Mouse (Mus musculus): ENCODE measurements around the gene Zfp942.

The Zfp942 gene

DNA sequence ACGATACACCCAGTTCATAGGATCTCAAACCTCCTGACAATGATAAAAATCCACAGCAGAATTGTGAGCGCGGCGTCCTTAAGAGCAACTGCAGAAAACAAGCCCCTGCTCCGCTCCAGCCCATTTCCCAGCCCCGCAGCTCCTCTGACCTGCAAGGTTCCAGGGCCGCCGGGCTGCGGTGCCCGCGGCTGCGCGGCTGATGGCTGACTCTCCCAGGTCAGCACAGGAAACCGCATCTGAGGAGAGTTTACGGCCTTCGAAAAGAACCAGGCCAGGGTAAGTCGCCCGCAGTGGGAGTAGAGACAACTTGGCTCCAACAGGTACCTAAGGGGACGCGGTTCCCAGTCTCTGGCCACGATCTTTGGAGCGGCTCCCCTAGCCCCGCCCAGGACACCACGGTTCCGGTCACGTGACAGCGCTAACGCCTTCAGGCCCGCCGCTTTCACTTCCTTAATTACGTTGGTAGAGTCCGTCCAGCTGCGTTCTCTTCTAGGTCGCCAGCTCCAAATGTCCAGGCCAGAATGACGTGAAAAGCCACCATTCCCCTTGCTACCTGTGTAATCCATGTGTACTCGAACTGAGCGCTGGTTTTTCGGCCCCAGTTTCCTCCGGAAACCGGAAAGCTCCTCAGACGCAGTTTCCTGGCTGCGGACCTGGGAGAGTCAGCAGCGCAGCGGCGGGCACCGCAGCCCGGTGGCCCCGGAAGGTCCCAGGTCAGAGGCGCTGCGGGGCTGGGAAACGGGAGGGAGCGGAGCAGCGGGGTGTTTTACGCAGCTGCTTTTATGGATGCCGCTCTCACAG is at the start of gene Zfp942, which contains the start of gene Zfp943:
Zfp942 (minus strand) TSS at position 358 of the 801 bp plus-strand sequence.
Zfp943 (plus strand) TSS at position 446 of the 801 bp plus-strand sequence.
- DNase-seq = peak; percentile 71 to 74

DNA sequence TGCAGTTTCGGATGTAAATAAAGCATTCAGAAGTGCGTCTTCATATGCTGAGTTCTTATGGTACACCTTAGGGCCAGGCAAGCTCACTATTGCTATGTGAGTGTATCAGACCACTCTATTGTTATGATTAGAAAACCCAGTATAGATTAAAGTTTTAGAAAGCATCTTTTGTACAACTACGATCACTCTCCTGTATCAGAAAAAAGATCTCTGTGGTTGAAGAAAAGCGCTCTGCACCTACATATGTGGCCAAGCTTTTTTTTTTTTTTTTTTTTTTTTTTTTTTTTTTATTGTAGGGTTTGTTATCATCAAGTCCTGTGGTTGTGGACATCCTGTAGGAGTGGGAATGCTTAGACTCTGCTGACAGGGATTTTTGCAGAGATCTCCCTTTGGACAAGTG is 1.0 kb upstream of the Zfp942 start:
- DNase-seq = no peak

DNA sequence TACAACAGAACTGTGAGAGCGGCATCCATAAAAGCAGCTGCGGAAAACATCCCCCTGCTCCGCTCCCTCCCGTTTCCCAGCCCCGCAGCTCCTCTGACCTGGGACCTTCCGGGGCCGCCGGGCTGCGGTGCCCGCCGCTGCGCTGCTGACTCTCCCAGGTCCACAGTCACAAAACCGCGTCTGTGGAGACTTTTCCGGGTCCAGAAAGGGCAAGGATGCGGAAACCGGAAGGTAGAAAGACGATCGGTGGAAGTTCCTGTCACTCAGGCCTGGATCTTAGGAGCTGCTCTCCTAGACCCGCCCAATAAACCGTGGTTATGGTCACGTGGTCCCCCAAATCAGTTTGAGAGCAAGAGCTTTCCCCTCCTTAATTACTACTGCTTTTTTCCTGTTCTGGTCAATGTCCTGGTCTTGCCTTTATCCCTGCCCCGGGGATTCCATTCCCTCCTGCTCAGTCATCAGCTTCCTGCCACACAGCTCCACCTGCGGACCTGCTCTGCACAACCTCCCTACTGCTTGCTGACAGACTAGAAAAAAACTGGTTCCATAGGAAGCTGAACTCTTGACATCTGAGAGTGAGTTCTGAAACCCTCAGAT is 52.7 kb downstream of the Zfp942 start, which contains the start of gene Zfp995:
Zfp995 (minus strand) TSS at position 471 of the 597 bp plus-strand sequence.
- peak; percentile 59 to 65 for DNase-seq

DNA sequence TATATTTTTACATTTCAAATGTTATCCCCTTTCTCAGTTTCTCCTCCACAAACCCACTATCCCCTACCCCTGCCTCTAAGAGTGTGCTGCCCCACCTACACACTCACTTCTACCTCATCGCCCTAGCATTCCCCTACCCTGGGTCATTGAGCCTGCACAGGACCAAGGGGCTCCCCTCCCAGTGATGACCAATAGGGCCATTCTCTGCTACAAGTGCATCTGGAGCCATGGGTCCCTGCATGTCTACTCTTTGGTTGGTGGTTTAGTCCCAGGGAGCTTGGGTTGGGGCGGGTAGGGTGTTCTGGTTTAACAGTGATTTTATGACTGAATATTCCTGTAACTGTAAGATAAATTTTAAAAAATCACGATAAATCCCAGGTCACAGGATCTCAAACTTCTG is 53.2 kb downstream of the Zfp942 start:
- DNase-seq = no peak
